Mouse (Mus musculus): ENCODE measurements around the gene Slc30a2. TPM values are rescaled to one million over a fixed set of nuclear protein-coding genes. Genes with fewer than 3 reads are reported as not detected.

The Slc30a2 gene
- polyA plus RNA-seq, 1 experiment = 0.08 TPM

DNA sequence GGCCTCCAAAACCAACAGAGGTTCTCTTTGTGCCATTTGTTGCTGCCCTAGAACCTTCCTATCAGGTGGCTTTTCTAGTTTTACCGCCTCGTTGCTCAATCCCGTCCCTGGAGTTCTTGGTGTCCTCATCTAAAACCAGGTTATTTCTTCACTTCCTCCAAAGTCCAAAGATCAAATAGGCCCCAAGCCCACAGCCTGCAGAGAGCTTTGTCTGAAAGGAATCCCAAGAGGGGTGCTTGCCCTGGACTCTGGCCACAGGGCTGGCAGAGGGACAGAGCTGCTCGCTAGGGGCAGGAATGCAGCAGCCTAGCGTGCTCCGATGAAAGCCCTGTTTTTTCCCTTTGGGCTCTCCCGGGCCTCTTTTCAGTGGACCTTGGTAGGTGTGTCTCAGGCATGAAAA lies 54.1 kb downstream of the Slc30a2 start:
- peak; percentile 43 for DNase-seq (ENCODE audit: low spot score)

DNA sequence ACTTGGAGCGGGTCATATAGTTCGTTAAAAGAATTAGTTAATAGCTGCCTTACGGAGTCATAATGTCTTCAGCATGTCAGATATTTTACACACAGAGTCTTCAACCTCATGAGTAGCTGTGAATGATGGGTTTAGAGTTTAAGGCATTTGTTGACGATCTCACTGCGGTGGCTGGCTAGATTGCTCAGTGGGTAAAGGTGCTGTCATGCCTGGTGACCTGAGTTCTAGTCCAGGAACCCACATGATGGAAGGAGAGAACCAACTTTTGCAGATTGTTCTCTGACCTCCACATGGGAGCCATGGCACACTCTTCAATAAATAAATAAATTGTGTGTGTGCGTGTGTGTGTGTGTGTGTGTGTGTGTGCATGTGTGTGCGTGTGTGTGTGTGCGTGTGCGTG lies 54.8 kb downstream of the Slc30a2 start:
- no peak for DNase-seq (ENCODE audit: low spot score)

- no peak for DNase-seq (ENCODE audit: low spot score)
Observed at GRCm38 (mm10) chr4:134400206-134400605, 57.2 kb downstream of the Slc30a2 start.

- peak; percentile 36 for DNase-seq (ENCODE audit: low spot score)
Observed at GRCm38 (mm10) chr4:134401181-134401661, 58.2 kb downstream of the Slc30a2 start.

GRCm38 (mm10) chr4:134401856-134402570 lies 59.0 kb downstream of the Slc30a2 start:
- DNase-seq (ENCODE audit: low spot score) = no peak

- peak; percentile 43 for DNase-seq (ENCODE audit: low spot score)
Observed at GRCm38 (mm10) chr4:134402571-134403262, 59.7 kb downstream of the Slc30a2 start.

GRCm38 (mm10) chr4:134403721-134404120 lies 60.7 kb downstream of the Slc30a2 start:
- DNase-seq (ENCODE audit: low spot score) = no peak

Other genes starting within 250 kb of the Slc30a2 start
- gene Cd52, start 248.1 kb upstream of the Slc30a2 start, polyA plus RNA-seq (2012; rRNA removed) = 31.3 and 32.6 TPM in 2 replicates
- gene Ubxn11, start 240.6 kb upstream of the Slc30a2 start, polyA plus RNA-seq (2012; rRNA removed) = 4.1 and 4.2 TPM in 2 replicates
- 337 and 349 TPM in 2 replicates for gene Sh3bgrl3, start 214.4 kb upstream of the Slc30a2 start, polyA plus RNA-seq (2012; rRNA removed)
- gene Cep85, start 156.1 kb upstream of the Slc30a2 start, polyA plus RNA-seq (2012; rRNA removed) = 22.9 and 23.6 TPM in 2 replicates
- not detected in 2 replicates for gene Gm7534, start 140.2 kb upstream of the Slc30a2 start, polyA plus RNA-seq (2012; rRNA removed)
- 0.50 and 1.0 TPM in 2 replicates for gene Catsper4, start 115.8 kb upstream of the Slc30a2 start, polyA plus RNA-seq (2012; rRNA removed)
- 11.5 and 13.1 TPM in 2 replicates for gene Cnksr1, start 104.8 kb upstream of the Slc30a2 start, polyA plus RNA-seq (2012; rRNA removed)
- gene E130218I03Rik, start 99.5 kb upstream of the Slc30a2 start, polyA plus RNA-seq (2012; rRNA removed) = not detected in 2 replicates
- 8.9 and 11.0 TPM in 2 replicates for gene Zfp593, start 97.6 kb upstream of the Slc30a2 start, polyA plus RNA-seq (2012; rRNA removed)
- not detected in 2 replicates for gene Gm30191, start 96.2 kb upstream of the Slc30a2 start, polyA plus RNA-seq (2012; rRNA removed)
- gene Grrp1, start 89.1 kb upstream of the Slc30a2 start, polyA plus RNA-seq (2012; rRNA removed) = 13.7 TPM in 2 replicates
- gene Pdik1l, start 55.3 kb upstream of the Slc30a2 start, polyA plus RNA-seq (2012; rRNA removed) = 5.8 and 7.5 TPM in 2 replicates
- 0.04 and 0.12 TPM in 2 replicates for gene Trim63, start 28.1 kb upstream of the Slc30a2 start, polyA plus RNA-seq (2012; rRNA removed)
- 9.8 and 10.9 TPM in 2 replicates for gene Extl1, start 40.7 kb downstream of the Slc30a2 start, polyA plus RNA-seq (2012; rRNA removed)
- gene Pafah2, start 53.1 kb downstream of the Slc30a2 start, polyA plus RNA-seq (2012; rRNA removed) = 37.9 and 39.9 TPM in 2 replicates
- 67.0 and 104 TPM in 2 replicates for gene Stmn1, start 125.1 kb downstream of the Slc30a2 start, polyA plus RNA-seq (2012; rRNA removed)
- 40.0 and 42.7 TPM in 2 replicates for gene Paqr7, start 153.5 kb downstream of the Slc30a2 start, polyA plus RNA-seq (2012; rRNA removed)
- 0.44 and 0.72 TPM in 2 replicates for gene Aunip, start 167.8 kb downstream of the Slc30a2 start, polyA plus RNA-seq (2012; rRNA removed)
- 153 and 165 TPM in 2 replicates for gene Mtfr1l, start 192.2 kb downstream of the Slc30a2 start, polyA plus RNA-seq (2012; rRNA removed)
- 25.8 and 33.1 TPM in 2 replicates for gene Selenon, start 209.0 kb downstream of the Slc30a2 start, polyA plus RNA-seq (2012; rRNA removed)